Mouse (Mus musculus): ENCODE measurements around the gene Appbp2. TPM values are rescaled to one million over a fixed set of nuclear protein-coding genes. Genes with fewer than 3 reads are reported as not detected.
A peak's percentile ranks its signal among the peaks of the same experiment; 100 is the strongest.

The Appbp2 gene
- polyA plus RNA-seq, 1 experiment from 2014 or later: 47.0 TPM

DNA sequence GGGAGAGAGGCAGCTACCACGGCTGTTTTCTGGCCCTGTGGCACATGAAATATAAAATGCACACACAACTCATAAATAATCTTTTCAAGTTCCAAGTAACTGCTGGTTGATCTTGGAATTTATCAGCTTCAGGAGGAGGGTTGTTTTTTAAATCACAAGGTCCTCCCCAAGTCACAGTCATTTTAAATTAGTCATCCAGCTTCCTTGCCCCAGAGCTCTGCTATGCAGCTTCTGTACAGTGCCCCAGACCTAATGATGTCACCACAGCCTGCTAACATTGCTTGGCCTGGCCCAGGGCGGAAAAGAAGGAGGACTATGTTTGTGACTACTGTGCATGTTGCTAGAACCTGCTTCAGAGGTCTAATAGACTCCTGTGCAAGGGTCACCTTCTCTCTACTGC, 77.6 kb downstream of the Appbp2 start:
- H3K9ac ChIP-seq (ENCODE audit: low read depth, low read length): no peak overlapping the region
- no peaks in the 10 kb centered on the region for H3K4me1 ChIP-seq (ENCODE audit: control insufficient read depth, insufficient read depth, low read depth, low read length)
- H3K9me3 ChIP-seq (ENCODE audit: control insufficient read depth, low read length): no peaks in the 10 kb centered on the region
- ATAC-seq: no peak
- no peaks in the 10 kb centered on the region for H3K27me3 ChIP-seq (replicated peaks; ENCODE audit: control insufficient read depth, insufficient read depth, low read length)
- H3K36me3 ChIP-seq (ENCODE audit: control insufficient read depth, insufficient read depth, low read length): no peaks in the 10 kb centered on the region
- no peak overlapping the region for H3K4me3 ChIP-seq (ENCODE audit: low read length)
- no peak overlapping the region for H3K27ac ChIP-seq (ENCODE audit: low read depth, low read length)
- no peak overlapping the region for H3K4me2 ChIP-seq (ENCODE audit: low read length)
- 75% methylated on average over 2 of the region's 2 CpGs for WGBS

DNA sequence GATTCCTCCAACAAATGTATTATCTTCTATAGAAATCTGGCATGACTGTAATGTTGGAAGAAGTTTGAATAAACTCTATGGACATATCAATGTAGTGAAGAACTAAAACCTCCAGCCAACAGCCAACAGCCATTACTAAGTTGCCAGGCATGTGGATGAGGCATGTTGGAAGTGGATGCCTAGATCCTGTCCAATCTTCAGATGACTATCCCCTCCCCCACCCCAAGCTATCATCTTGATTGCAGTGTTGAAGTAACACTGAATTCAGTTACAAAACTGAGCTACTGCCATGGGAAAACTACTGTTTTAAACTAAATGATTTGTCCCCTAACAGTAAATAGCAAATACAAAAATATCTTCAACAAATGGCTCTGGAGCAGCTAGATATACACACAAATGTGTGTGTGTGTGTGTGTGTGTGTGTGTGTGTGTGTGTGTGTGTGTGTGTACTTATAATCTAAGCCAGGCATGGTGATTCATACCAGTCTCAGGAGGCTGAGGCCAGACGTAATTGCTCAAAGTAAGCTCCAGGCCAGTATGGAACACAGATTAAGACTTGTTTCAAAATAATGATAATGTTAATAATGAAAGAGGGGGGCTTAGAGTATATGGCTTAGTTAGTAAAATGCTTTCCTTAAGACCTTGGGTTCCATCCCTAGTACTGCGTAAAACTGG, 82.5 kb downstream of the Appbp2 start:
- Histone ChIP-seq H3K36me3 (ENCODE audit: control insufficient read depth, insufficient read depth, low read length) (no peaks in the 10 kb centered on the region), H3K4me1 (ENCODE audit: control insufficient read depth, insufficient read depth, low read depth, low read length) (no peaks in the 10 kb centered on the region), H3K9ac (ENCODE audit: low read depth, low read length) (no peak overlapping the region), H3K27ac (ENCODE audit: low read depth, low read length) (no peak overlapping the region), H3K4me3 (ENCODE audit: low read length) (no peak overlapping the region), H3K9me3 (ENCODE audit: control insufficient read depth, low read length) (no peaks in the 10 kb centered on the region), H3K4me2 (ENCODE audit: low read length) (no peak overlapping the region), H3K27me3 (replicated peaks; ENCODE audit: control insufficient read depth, insufficient read depth, low read length) (no peaks in the 10 kb centered on the region)
- ATAC-seq: no peak
- 93% methylated on average over 2 of the region's 2 CpGs for WGBS

DNA sequence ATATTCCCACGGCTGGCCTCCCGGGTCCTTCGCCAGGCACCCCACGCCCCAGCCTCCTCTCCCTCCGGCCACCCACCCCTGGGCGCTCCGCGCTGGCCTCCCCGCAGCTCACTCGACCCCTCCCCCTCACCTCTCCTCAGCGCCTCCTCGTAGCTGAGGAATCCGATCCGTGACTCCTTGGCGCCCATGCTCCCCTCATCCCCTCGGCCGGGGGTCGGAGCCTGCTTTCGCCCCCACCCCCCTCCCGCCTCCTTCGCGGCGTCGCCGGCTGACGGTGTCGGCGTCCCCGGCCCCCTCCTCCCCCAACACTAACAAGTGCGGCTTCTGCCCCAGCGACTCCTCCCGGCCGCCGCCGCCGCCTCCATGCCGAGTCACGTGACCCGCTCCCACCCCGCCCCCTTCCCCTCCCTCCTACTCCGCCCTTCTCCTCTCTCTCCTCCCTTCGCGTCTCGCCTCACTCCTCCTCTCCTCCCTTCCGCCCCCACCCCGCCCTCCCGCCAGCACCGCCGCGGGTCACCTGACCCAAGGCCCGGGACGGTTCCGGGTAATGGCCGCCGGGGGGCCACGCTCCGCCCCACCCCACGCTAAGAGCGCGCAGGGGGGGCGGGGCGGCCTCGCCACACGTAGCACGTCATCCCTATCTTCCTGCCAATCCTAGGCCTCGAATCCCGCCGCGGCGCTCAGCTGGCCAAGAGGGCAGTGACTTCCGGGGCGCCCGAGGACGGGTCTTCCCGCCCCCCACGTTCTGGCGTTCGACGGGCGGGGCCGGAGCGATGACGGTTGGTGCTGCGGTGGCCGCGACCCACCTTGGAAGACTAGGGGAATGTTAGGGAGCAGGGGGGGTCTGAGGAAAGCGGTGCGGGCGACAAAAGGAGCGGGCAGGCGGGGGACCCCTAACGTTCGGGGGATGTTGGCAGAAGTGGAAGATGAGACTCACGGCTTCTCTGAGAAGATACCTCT, 95.1 kb downstream of the Appbp2 start, which contains the start of gene Usp32:
Usp32 (minus strand) TSS at position 581 of the 960 bp plus-strand sequence.
- peak; percentile 98 for ATAC-seq
- Histone ChIP-seq H3K27ac (ENCODE audit: low read depth, low read length) (peak within 1 kb of the TSS; percentile 91), H3K4me2 (ENCODE audit: low read length) (peak within 1 kb of the TSS; percentile 74), H3K27me3 (replicated peaks; ENCODE audit: control insufficient read depth, insufficient read depth, low read length) (no peaks in the 10 kb centered on the region), H3K4me1 (ENCODE audit: control insufficient read depth, insufficient read depth, low read depth, low read length) (peaks cover 5% of the 10 kb centered on the region), H3K36me3 (ENCODE audit: control insufficient read depth, insufficient read depth, low read length) (no peaks in the 10 kb centered on the region), H3K9ac (ENCODE audit: low read depth, low read length) (peak within 1 kb of the TSS; percentile 91), H3K9me3 (ENCODE audit: control insufficient read depth, low read length) (no peaks in the 10 kb centered on the region), H3K4me3 (ENCODE audit: low read length) (peak within 1 kb of the TSS; percentile 91)
- WGBS: under 1% methylated on average over 90 of the region's 94 CpGs

DNA sequence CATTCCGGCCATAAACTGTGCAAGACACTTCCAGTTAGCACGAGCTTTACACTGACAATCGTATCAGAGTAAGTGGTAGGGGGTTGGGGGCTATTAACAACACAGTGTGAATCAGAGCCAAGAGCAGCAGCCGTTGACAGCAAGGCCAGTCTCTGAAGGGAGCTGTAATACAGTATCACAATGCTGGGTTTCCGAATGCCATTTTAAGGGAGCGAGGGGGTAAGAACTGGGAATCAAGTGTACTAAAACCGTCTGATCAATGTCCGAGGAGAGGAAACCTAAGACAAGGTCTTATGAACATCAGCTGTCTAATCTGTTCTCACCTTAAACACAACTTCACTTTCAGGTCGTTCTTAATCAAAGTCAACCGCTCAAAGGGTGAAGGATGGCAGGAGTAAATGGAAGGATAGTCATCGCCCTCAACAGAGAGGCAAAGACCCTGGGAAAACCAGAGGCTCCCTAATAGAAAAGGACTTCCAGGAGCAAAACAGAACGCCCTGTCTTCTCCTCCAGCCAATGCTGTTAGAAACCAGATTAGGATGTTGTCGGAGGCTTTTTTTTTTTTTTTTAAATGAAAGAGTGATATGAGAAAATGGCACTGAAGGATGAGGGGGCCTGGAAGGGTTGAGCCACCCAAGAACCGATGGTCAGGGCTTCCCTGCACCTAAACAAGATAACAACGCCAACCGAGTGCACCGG, 96.0 kb downstream of the Appbp2 start:
- H3K27me3 ChIP-seq (replicated peaks; ENCODE audit: control insufficient read depth, insufficient read depth, low read length): no peaks in the 10 kb centered on the region
- no peak for ATAC-seq
- H3K27ac ChIP-seq (ENCODE audit: low read depth, low read length): peak overlapping the region; percentile 91
- H3K36me3 ChIP-seq (ENCODE audit: control insufficient read depth, insufficient read depth, low read length): no peaks in the 10 kb centered on the region; the same call in 1 of the 2 replicates
- peaks cover 5% of the 10 kb centered on the region for H3K4me1 ChIP-seq (ENCODE audit: control insufficient read depth, insufficient read depth, low read depth, low read length)
- H3K9me3 ChIP-seq (ENCODE audit: control insufficient read depth, low read length): no peaks in the 10 kb centered on the region
- H3K9ac ChIP-seq (ENCODE audit: low read depth, low read length): peak overlapping the region; percentile 91
- WGBS: 0% methylated on average over 17 of the region's 17 CpGs
- peak overlapping the region; percentile 74 for H3K4me2 ChIP-seq (ENCODE audit: low read length)
- peak overlapping the region; percentile 91 for H3K4me3 ChIP-seq (ENCODE audit: low read length)

Other genes with a start within 250 kb of the Appbp2 start
- gene Usp32, start 95.0 kb downstream of the Appbp2 start, polyA plus RNA-seq (2015; fragmentation: Nextera tagmentation; extraction: Ambion mirVana): 9.7 and 11.5 TPM in 2 replicates
- 0.65 and 0.86 TPM in 2 replicates for gene 1700125H20Rik, start 64.7 kb downstream of the Appbp2 start, polyA plus RNA-seq (2015; fragmentation: Nextera tagmentation; extraction: Ambion mirVana)
- 13.0 and 15.6 TPM in 2 replicates for gene Ppm1d, start 76.1 kb upstream of the Appbp2 start, polyA plus RNA-seq (2015; fragmentation: Nextera tagmentation; extraction: Ambion mirVana)
- 29.7 and 38.7 TPM in 2 replicates for gene Bcas3, start 118.0 kb upstream of the Appbp2 start, polyA plus RNA-seq (2015; fragmentation: Nextera tagmentation; extraction: Ambion mirVana)

Measured in hindbrain, embryonic 16.5 days (tissue).